Mouse (Mus musculus) embryonic fibroblast, embryonic 13.5 days (primary cell): ENCODE data around the gene Robo1.

ENCODE experiments used
- CTCF ChIP-seq: IDR thresholded peaks from 2 replicates; pipeline ENCODE4 v1.5.1; 2011; ENCODE audit warnings: mild to moderate bottlenecking, control low read depth, low read length, moderate library complexity, borderline replicate concordance; ENCODE audit not compliant: insufficient read depth
- POLR2A ChIP-seq: IDR thresholded peaks from 2 replicates; pipeline ENCODE4 v1.6.1; 2011; ENCODE audit warnings: low read depth, mild to moderate bottlenecking, control low read depth, low read length, moderate library complexity

DNA sequence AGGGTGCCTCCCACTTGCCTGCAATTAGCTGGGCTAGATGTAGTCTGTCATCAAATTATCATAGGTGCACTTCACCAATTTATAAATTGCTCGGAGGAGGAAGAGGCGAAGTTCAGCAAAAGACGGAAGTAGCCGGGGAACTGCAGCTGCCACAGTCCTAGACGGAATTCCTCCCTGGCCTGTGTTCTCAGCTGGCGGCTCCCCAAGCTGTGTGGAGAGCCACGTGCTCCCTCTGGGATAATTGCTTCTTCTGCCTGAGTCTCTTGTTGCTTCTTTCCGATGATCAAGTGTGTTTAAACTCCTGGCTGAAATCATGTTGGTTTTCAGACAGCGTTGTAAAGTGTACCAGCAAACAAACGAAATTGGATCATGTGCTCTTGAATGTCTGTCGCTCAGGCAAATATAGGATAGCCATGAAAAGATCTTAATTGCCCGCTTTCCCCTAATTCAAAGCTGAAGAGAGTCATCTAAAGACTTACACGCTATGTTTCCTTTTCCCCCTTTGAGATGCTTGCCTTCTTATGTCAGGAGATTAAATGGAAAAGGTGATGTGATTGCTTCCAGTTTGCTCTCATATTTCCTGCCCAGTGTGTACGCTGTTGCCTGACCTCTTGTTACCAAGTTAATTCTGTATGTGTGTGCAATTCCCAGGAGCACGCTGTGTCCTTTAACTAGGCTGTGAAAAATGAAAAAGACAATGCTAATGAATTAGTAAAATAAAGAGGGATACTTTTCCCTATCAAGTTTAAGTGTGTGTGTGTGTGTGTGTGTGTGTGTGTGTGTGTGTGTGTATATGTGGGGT lies 616.5 kb downstream of the Robo1 start:
- TF ChIP-seq CTCF = no peak
- no peak for TF ChIP-seq POLR2A
